Mouse (Mus musculus): ENCODE results near the gene Sec22a. TPM values are rescaled to one million over a fixed set of nuclear protein-coding genes. Genes with fewer than 3 reads are reported as not detected.

Sec22a gene
- polyA plus RNA-seq, 2 experiments from 2014 or later: 34.1 to 46.7 TPM

DNA sequence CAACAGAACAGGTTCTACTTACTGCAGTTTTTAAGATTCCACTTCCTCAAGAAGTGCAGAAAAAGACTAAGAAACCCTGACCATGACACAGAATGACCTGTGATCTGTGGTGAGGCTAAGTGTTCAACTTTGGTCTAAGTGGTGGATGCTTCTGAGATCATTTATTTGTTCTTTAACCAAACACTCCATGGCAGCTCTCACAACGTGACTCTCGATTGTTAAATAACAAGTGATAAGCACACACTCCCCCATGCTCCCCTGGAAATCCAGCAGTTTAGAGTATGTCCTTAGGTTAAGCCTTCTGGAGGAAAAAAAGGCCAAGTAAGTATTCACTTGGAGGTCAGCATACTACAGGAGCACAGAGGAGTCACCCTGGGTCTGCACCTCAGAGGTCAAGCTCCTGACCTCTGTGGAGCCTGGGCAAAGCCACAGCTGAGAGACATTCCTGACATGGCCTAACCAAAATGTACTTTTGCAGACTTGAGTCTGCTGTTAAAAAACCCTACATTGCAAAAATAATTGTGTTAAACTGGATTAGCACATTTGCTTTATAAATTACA is 53.1 kb downstream of the Sec22a start:
- ATAC-seq: no peak

GRCm38 (mm10) chr16:35309634-35310033 is 54.1 kb downstream of the Sec22a start:
- ATAC-seq: no peak

DNA sequence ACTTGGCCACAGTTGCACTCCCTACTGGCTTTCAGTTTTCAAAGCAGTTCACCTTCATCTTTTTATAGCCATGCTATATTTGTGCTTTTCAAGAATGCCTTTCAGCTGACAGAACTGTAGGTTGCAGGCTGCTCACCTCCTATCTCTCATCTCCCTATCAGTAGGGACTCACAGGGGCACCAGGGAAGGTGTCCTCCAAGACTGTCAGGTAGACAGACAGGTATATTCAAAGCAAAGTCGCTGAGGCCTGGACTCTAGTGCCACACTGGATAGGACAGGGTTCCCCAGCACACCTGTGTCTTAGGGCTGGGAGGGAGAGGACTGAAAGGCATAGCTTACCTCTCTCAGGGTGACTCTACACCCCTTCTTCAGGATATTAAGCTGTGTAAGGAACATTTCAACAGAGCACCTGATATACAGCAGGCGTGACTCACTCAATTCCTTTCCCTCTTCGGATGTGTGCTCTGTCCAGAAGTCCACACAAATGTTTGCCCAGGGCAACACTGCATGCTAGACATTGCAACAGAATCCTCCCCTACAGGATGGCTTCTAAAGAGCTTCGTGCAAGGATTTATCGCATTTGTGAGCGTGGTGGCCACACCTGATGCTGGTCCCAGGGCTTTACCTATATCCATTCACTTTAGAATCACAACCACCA is 55.1 kb downstream of the Sec22a start:
- no peak for ATAC-seq

GRCm38 (mm10) chr16:35308016-35308415 is 55.7 kb downstream of the Sec22a start:
- no peak for ATAC-seq

- ATAC-seq: no peak
Measured at GRCm38 (mm10) chr16:35307331-35307730, 56.4 kb downstream of the Sec22a start.

- ATAC-seq: no peak
Measured at GRCm38 (mm10) chr16:35306631-35307030, 57.1 kb downstream of the Sec22a start.

- ATAC-seq: no peak
Measured at GRCm38 (mm10) chr16:35305226-35305625, 58.5 kb downstream of the Sec22a start.

GRCm38 (mm10) chr16:35304416-35304815 is 59.3 kb downstream of the Sec22a start:
- no peak for ATAC-seq

- no peak for ATAC-seq
Measured at GRCm38 (mm10) chr16:35303721-35304120, 60.0 kb downstream of the Sec22a start.

- ATAC-seq: no peak
Measured at GRCm38 (mm10) chr16:35302441-35303280, 61.1 kb downstream of the Sec22a start.

DNA sequence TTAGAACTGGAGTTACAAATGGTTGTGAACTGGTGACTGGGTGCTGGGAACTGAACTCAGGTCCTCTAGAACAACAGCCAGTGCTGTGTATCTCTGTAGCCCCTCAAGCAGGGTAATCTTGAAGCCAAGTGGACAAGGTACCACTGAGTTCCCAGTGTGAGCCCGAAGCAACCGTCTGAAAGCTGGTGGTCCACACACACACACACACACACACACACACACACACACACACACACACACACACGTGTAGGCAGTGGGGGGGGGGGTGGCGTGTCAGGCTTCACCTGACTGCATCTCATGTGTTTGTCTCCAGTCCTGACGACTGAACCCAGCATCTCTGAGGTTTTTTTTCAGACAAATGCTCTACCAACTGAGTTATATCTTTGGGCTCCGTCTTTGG is 63.6 kb downstream of the Sec22a start:
- no peak for ATAC-seq

- no peak for ATAC-seq
Measured at GRCm38 (mm10) chr16:35297786-35298185, 65.9 kb downstream of the Sec22a start.

DNA sequence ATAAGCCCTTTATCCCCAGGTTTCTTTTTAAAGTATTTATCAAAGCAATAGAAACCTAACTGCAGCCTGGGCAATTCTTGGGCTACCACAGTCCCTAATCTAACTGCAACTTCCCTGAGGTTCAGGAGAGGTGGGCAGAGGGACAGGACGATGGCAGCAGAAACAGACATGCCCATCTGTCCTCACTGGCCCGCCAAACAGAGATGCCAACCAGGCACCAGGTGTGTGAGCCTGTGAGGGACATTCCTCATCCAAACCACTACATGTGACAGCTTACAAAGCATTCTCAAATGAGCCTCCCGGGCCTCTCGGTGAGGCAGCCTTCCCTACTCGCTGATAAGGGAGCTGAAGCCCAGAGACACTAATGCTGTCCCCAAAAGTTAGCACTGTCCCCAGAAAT is 76.5 kb downstream of the Sec22a start:
- no peak for ATAC-seq

GRCm38 (mm10) chr16:35285821-35286220 is 77.9 kb downstream of the Sec22a start:
- ATAC-seq: no peak

DNA sequence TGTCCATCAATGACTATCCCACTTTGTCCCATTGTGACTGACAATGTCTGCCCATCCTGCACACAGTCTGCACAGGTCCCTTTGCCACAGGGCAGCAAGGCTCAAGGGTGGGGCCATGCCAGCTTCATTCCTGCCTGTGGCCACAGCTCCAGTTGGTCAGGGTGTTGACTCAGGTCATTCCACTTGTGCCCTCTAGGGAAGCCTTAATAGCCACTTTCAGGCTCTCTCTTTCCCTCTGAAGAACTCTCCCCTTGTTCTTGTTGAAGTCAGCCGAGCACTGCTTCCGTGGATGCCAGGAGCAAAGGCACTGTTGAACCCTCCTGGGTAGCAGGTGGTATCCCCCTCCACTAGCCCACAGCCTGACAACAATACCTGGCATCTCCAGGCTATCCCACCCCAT is 81.3 kb downstream of the Sec22a start:
- ATAC-seq: no peak

GRCm38 (mm10) chr16:35278166-35278565 is 85.6 kb downstream of the Sec22a start:
- ATAC-seq: no peak

GRCm38 (mm10) chr16:35272417-35272816 is 91.3 kb downstream of the Sec22a start:
- ATAC-seq: no peak

GRCm38 (mm10) chr16:35271572-35271971 is 92.1 kb downstream of the Sec22a start:
- ATAC-seq: no peak

- ATAC-seq: no peak
Measured at GRCm38 (mm10) chr16:35270945-35271344, 92.8 kb downstream of the Sec22a start.

GRCm38 (mm10) chr16:35270353-35270934 is 93.3 kb downstream of the Sec22a start:
- no peak for ATAC-seq

Measured in activated CD4-positive, CD25-positive, alpha-beta regulatory T cell, adult 4 months (primary cell).